Mouse (Mus musculus) heart, postnatal 10 days (tissue): Measurements from ENCODE around the gene Il4. TPM values are rescaled to one million over a fixed set of nuclear protein-coding genes. Genes with fewer than 3 reads are reported as not detected.

Experiments used
- DNase-seq, 2 experiments: peaks; one replicate each; pipeline ENCODE4 v3.0.0; 2021
- intact Hi-C: fragments of 180-260 bp; cut with DNase I; formaldehyde crosslinking; loops from one replicate; pipeline ENCODE4 v1.15.1; 2025
- total RNA-seq, 2 experiments: library from RNA; stranded (reverse); gene quantifications; 2 replicates each; pipeline ENCODE4 v1.2.3; 2021

Il4 gene
- total RNA-seq, 2 experiments from 2014 or later, result not detected

DNA sequence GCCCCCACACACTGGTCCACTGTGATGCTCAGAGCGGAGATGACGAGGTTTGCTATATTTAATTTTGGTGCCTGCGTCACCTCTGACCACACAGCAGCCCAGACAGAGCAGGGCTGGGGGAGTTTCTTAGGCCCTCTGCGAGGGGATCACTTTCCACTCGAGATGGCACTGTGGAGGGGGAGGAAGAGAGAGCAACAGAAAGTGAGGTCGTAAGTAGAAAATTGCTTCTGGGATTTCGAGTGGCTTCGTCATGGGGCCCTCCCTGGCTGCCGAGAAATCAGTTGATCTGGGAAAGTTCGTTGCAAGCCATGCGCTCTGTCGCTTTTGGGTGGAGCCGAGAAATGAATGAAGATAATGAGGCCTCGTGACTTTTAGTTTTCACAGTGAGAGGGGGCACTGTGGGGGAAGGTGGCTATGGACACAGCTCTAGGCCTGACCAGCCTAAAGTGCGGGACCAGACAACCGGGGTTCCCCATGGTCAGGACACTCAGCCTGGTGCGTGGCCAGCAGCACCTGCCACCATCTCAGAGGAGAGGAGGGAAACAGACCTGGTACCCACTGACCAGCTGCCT, 8.4 kb upstream of the Il4 start:
- intact Hi-C loops, result loop anchor here (5.0 kb wide), 1 partner anchor 40 kb away; no protein-coding TSS in a partner anchor

DNA sequence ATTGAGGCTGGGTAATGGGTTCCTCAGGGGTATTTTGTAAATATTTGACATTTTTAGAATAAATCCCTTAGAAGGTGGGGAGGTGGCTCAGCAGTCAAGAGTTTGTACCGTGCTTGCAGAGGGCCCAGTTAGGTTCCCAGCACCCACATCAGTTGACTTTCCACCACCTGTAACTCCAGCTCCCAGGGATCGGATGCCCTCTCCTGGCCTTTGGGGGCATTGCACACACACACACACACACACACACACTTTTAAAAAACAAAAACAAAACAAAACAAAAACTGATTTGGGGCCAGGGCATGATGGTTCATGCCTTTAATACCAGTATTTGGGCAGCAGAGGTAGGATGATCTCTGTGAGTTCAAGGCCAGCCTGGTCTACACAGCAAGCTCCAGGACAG, 5.7 kb upstream of the Il4 start:
- intact Hi-C loops, result no loop called here
- no peak for DNase-seq

More for the DNA sequence above, 8.4 kb upstream of the Il4 start:
- DNase-seq, result no peak

DNA sequence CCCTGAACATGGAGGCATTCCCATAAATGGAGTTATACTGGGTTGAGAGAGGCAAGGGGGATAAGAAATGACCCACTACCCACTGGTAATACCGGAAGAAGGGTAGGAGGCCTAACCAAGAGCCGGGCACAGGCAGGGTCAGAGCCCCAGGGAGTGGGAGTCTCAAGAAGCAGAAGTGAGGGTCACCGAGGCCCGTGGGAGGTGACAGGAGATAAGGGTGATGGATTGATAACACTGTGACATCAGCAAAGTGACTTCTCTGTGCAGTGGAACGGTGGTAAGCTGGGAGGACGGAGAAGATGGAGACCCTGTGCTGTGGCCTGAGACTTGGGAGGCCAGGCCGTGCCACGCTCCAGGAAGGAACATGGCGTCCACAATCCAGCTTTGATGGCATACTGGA, 5.1 kb upstream of the Il4 start:
- DNase-seq, result no peak
- intact Hi-C loops, result no loop called here

DNA sequence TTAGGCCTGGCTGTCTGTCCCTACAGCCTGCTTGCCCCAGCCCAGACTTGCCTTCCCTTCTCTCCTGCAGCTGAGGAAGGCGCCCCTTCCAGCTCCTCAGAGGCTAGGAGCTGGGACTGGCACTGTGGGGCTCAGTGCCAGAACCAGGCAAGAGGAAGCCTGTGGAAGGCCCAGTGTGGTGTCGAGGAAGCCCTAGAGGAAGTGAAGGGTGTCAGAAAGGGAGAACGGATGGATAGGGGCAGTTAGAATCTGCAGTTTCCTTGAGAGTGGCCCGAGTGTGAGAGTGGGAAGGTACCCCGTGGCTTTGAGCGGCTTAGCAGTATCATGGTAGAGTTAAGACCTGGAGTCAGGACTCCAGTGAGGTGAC, 4.0 kb upstream of the Il4 start:
- intact Hi-C loops, result no loop called here
- DNase-seq, result no peak

DNA sequence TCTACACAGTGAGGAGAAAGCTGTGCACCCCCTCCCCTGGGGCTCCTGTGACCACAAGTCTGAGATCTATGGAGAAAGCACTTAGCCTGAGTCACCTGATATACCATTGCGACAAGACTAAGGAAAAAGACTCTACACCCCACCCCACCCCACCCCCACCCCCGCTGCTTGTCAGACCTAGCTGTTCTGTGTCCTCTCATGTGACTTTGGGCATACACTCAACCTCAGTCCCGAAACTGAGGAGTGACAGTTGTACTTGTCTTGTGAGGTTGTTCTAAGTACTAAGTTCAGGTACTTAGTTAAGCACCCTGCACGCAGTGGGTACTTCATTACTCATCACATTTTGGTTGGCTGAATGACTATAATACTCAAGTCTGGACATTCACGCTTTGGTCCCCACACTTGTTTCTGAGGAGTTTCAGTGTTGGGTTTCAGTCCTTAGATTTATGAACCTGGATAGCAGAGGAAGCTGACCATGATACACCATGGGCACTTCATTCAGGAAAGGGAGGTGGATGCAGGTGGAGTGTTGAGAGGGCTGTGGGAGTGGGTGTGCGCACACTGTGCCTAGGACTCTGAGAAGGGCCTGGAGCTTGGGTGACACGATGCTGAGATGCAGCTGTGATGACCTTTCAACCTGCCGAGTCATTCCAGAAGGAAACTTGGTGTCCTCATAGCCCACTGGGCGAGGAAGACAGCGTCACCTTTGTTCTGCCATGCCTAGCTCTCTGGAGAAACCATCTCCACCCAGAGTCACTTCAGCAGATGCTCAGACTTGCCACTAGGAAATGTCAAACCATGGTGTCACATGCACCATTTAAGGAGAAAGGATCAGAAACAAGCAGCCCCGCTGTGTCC, 3.3 kb upstream of the Il4 start:
- intact Hi-C loops, result no loop called here
- DNase-seq, result no peak

DNA sequence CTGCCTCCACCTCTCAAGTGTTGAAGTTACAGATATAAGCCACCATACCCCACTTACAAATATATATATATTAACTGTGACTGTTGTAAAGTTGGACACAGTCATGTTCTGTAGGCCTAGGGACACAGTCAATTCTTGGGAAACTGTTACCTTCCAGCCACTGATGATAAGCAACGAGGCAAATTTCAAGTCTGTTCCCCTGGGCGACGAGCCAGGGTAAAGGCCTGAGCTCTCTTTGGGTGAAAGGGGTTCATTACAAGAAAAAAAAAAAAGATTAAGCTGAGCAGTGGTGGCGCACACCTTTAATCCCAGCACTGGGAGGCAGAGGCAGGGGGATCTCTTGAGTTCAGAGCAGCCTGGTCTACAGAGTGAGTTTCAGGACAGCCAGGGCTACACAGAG, 1.6 kb upstream of the Il4 start:
- no peak for DNase-seq
- intact Hi-C loops, result no loop called here

DNA sequence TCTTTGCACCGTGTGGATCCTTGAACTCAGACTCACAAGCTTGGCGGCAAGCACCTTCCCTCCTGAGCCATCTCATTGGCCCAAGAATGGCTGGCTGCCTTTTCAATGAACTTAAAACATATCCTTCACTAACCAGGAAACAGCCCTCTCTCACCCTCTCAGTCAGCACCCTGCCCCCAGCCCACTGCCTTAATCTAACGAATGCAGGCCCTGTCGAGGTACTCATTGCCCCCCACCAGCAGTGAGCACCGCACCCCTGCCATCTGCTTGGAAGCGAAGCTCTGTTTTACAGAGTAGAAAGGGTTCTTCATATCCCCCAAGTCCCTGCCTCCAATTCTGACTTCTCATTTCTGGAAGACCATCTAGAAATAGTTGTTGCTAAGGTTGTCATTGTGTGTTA, 959 bp upstream of the Il4 start:
- DNase-seq, result no peak
- intact Hi-C loops, result no loop called here

DNA sequence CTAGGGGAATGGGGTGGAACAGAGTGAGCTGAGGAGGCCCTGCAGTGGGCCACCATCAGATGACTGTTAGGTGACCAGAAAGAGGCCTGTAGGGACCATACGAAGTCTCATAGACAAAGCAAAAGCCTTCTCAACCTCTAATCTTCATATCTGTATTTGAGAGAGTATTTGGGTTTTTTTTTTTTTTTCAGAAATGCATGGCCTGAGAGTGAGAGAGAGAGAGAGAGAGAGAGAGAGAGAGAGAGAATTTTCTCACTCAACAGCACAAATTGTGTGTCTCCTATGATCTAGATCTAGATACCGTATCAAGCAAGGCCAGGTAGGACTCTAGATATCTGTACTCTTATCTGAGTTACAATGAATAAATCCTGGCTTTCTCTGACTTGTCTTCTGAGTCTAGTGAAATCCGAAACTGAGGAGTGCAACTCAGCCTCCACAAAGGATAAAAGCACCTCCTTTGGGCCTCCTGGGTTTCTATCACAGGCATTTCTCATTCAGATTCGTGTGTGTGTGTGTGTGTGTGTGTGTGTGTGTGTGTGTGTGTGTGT, 833 bp downstream of the Il4 start:
- intact Hi-C loops, result no loop called here
- no peak for DNase-seq

DNA sequence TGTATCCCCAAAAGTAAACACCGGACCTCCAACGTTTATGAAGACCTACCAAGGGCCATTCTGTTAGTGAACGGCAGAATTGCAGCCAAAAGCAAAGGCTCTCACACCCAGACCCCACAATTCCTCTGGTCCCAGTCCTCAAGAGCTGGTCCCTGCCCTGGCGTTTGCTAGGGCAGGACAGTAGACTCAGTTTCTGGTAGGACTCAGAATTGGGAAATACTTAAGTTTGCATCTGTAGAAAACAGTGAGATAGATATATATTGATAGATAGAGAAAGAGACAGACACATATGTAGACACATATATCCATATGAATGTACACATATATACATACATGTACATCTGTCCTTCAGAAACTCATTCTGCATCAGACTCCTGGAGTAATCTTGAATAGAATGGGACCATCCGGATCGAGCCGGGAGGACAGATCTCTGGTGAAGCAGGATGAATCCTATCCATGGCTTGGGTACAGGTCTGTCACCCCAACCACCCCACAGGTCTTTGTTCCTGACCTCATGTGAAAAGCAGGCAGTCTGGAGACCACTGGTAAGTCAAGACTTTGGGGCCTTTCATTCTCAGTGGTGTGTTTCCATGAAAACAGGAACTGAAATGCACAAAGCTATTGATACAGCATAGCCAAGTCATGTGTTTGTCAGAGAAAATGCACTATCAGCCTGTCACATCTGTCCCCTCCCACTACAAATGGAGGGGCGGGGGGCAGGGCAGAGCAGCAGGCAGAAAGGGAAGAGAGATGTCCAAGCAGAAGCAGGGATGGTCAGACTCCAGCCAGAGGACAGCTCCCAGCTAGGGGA, 1.5 kb downstream of the Il4 start:
- no peak for DNase-seq

DNA sequence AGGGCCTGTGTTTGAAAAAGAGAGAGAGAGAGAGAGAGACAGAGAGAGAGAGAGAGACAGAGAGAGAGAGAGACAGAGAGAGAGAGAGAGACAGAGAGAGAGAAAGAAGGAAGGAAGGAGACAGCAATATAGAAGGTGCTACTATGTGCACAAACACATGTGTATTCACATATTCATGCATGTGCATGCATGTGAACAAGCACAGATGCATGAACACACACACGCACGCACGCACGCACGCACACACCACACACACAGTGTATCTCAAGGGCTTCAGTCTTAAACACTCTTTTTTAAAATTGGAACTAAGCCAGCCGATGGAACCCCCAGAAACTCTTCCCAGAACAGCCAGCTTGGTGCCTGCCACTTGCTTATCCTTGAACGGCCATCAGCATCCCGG, 2.9 kb downstream of the Il4 start:
- no peak for DNase-seq
- intact Hi-C loops, result no loop called here

More for the DNA sequence above, 1.5 kb downstream of the Il4 start:
- intact Hi-C loops, result no loop called here

DNA sequence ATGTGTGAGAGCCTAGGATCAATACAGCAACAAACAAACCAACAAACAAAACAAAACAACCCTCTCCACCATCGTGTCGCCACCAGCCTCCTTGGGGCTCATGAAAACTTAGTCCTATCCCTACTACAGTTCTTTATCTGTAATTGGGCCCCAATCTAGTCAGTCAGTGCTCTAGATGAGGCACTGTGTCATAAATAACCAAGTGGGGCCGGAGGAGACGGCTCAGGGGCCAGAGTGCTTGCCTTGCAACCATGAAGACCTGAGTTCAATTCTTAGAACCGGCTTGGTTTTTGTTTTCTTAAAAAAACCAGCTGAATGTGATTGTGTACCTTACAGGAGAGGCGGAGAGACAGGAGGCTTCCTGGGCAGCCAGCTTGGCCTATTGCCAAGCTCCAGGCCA, 3.3 kb downstream of the Il4 start:
- DNase-seq, result no peak
- intact Hi-C loops, result no loop called here

DNA sequence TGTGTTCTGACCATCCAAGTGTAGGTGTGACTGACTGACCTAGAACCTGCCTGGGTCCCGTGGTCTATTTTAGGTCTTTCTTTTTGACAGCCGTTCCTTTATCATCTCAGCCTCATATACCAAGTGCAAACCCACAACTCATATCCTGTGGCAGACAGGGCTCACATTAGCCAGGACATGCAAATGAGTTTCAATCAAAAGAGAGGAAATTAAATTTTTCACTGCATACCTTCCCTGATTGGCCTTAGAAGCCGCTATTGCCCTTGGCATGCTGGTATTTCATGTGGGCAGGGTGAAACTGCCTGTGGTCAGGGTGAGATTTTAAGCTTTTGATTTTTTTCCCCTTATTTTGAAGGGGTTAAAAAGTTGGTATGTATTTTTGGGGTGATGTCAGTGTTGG, 8.8 kb downstream of the Il4 start:
- intact Hi-C loops, result no loop called here
- no peak for DNase-seq

DNA sequence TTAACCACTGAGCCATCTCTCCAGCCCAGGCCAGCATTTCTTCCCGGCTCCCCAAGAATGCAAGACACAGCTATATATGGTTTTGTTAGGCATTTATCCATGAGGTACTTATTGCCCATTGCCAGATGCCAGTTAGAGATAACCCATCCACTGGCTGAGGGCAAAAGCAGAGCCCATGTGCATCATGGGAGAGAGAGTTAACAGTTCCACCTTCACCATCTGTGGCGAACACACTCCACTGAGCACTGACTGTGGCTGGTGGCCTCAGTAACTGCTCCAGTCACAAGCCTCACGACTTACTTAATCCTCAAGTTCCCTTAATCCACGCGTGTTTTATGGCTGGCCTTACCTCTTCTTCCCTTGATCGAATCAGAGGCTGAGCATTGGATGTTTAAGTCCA, 9.2 kb downstream of the Il4 start:
- intact Hi-C loops, result no loop called here
- DNase-seq, result no peak

DNA sequence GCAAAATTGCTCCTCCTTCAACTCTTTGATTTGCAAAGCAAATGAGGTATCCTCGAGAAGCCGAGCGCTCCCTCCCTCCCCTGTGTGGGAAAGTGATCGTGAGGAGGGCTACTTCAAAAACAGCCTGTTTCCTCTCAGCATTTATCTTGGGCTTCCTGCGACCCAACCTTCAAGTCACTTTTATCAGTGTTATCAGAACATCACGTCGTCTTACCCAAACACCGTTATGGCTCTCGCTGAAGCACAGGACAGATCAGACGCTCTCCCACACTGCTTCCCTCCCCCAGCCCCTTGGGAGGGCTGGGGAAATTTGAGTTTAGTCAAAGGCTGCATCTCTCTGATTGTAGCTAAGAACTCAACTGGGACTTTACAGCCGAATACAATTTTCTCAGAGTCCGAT, 12.9 kb downstream of the Il4 start:
- intact Hi-C loops, result no loop called here
- DNase-seq, result no peak

DNA sequence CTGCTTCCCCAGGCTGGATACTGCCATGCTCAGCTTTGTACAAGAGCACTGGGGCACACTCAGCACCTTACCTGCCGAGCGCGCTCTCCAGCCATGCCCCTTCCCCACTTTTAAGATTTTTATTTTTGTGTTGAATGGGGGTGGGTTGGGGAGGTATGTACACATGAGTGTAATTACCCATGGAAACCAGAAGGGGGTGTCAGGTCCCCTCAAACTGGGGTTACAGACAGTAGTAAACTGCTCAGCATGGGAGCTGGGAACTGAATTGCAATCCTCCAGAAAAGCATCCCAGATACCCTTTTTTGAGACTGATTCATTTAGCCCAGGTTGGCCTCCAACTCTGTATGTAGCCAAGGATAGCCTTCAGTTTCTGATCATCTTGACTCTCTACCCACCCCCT, 13.5 kb downstream of the Il4 start:
- intact Hi-C loops, result no loop called here
- no peak for DNase-seq

DNA sequence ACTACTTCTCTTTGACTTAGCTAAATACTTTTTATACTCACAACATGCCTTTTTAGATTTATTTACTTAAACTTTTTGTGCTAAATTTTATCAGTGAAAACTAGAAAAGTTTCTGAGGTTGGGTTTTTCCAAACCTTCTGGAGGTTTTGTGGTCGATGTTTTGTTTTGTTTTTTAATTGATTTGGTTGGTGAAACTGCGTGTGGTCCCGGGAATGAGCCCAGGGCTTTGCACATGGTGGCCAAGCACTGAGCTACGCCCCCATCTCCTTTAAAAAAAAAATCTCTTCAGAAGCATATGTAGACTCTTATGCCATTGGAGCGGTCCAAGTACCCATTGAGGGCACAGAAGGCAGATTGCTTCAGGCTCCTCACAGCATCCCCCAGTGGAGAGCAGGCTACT, 27.4 kb downstream of the Il4 start:
- intact Hi-C loops, result no loop called here
- DNase-seq, result no peak

DNA sequence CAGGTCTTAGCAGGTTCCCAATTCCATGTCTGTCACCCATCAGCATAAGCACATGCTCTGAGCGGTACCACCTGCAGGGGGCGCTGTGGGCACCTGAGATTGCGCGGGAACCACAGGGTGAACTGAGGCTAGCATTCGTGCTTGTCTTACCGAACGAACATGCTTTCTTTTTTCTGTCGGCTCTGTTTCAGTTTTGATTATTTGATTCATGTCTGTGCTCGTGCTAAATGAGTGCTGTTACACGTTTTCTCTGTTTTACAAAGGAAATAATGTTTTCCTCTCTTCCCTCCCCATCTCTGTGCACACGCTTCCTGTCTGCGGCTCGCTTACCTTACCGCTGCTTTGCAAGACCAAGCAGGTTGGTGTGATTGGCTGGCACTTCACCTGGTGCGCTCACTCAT, 28.1 kb downstream of the Il4 start:
- peak; percentile 20 to 44 for DNase-seq
- intact Hi-C loops, result no loop called here

DNA sequence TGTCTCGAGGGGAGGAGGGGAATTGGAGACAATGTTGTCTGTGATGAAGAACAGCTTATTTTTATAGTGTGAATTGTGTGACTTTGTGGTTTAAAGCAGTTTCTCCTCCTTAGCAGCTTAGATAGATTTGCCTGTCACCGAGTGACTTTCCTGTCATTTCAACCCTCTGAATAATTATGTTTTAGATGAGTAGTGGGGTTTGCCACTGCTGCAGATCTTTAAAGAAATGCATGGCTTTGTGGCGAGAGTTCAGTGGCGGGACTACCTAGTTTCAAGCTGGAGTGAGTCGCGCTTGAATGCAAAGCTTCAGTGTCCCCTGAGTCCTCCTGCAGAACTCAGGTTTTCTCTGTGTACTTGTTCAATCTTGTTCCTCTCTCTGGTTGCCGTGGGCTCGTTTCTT, 30.2 kb downstream of the Il4 start:
- DNase-seq, result no peak
- intact Hi-C loops, result loop anchor here (5.0 kb wide), 1 partner anchor 39 kb away; no protein-coding TSS in a partner anchor

DNA sequence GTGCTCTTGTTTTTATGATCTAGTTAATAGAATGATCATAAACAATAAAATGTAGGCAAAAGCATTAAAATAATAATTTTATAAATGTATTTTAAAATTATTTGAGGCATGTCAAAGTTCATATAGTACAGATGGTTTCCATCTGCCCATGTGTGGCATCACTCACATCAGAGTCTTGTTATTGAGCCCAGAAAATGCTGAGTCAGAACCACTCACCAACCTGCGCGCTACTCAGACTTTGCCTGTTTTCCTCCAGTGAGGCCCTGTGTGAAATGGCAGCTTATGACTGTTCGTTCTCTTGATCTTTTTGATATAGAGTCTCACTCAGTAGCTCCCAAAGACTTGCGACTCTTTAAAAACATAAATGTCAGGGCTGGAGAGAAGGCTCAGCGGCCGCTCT, 33.0 kb downstream of the Il4 start:
- no peak for DNase-seq
- intact Hi-C loops, result loop anchor here (5.0 kb wide), 1 partner anchor 42 kb away; no protein-coding TSS in a partner anchor

DNA sequence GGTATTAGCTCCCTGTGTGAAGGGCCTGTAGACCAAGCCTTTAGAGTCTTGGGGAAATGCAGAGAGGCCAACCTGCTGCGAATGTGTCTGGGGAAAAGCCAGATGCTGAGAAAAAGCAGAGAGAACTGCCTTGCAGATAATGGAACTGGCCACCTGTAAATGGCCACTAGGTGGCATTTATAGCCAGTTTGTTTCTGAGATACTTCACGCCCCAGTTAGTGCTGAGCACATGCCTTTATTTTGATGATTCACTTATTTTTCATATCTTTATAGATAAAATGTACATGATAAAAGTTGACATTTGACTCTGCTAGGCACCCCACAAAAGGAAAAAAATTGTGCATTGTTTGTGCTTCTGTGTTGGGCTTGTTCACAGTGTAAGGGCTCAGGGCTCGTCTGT, 33.6 kb downstream of the Il4 start:
- peak; percentile 15 to 29 for DNase-seq
- intact Hi-C loops, result loop anchor here (5.0 kb wide), 1 partner anchor 42 kb away; no protein-coding TSS in a partner anchor

DNA sequence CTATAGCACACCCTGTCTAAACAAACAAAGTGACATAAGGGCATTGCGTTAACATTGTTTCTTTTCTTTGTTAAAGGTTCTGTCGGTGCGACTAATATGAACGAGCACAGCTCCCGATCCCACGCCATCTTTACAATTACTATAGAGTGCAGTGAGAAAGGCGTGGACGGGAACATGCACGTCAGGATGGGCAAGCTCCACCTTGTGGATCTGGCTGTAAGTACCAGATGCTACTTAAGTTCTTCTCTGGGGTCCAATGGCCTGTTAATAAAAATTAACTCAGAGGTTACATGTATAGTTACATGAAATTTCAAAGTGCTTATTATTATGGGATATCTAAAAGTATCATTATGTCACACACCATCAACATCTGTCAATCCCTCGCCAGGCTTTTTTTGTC, 35.3 kb downstream of the Il4 start:
- intact Hi-C loops, result loop anchor here (1.0 kb wide), 1 partner anchor 113 kb away; the partner anchor contains the start of gene Gm9837
- DNase-seq, result no peak
